Mouse (Mus musculus): Measurements from ENCODE around the gene Spag6l. TPM values are rescaled to one million over a fixed set of nuclear protein-coding genes. Genes with fewer than 3 reads are reported as not detected.
A peak's percentile ranks its signal among the peaks of the same experiment; 100 is the strongest.

The Spag6l gene
- polyA plus RNA-seq, 1 experiment, result 9.4 TPM

DNA sequence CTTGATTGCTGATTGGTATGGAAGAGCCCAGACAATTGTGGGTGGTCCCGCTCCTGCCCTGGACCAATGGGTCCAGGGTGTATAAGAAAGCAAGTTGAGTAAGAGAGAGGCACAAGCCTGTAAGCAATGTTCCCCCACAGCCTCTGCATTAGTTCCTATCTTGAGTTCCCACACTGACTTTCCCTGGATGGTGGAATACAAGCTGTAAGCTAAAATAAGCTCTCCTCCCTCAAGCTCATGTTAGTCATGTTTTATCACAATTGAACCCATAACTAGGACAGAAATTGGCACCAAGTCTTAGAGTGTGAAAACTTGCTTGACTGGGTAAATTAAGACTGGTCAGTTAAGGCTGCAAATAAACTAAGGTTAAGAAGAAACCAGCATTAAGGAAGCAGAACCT lies 26.3 kb upstream of the Spag6l start:
- TF ChIP-seq CTCF (IDR thresholded peaks at IDR 0.05; ENCODE audit: borderline replicate concordance, extremely low read depth, insufficient read depth, insufficient read length) (no peak), POLR2A (IDR thresholded peaks at IDR 0.05; ENCODE audit: borderline replicate concordance, extremely low read depth, insufficient read depth, insufficient read length, poor library complexity, severe bottlenecking) (no peak)
- DNase-seq (ENCODE audit: low read depth), result no peak

DNA sequence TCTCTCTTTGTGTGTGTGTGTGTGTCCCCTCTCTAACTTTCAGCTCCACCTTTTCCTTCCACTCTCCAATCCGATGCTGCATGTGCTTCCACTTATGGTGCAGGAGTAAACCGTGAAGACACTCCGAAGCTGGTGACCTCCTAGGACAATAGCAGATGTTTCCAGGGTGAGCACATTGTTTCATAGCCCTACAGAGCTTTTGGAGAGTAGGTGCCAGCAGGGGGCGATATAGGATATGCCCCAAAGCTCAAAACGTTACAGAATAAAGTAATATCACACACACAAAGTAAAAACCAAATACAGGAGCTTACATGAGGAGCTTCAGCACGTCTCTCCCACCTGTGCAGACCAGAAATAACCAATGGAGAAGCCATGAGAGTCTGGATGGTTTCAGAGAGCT lies 25.6 kb upstream of the Spag6l start:
- TF ChIP-seq POLR2A (IDR thresholded peaks at IDR 0.05; ENCODE audit: borderline replicate concordance, extremely low read depth, insufficient read depth, insufficient read length, poor library complexity, severe bottlenecking), result no peak
- TF ChIP-seq CTCF (IDR thresholded peaks at IDR 0.05; ENCODE audit: borderline replicate concordance, extremely low read depth, insufficient read depth, insufficient read length), result peak; percentile 23; the same call in 1 of the 2 replicates
- peak; percentile 13 for DNase-seq (ENCODE audit: low read depth)

DNA sequence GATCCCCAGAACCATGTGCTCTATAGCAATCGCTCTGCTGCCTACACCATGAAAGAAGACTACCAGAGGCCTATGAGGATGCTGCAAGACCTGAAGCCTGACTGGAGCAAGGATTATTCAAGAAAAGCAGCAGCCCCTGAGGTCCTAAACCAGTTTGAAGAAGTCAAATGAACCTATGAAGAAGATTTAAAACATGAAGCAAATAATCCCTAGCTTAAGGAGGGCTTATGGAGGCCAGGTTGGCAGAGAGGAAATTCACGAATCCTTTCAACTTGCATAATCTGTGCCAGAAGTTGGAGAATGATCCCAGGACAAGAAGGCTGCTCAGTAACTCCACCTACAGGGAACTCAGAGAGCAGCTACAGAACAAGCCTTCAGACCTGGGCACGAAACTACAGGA lies 23.2 kb upstream of the Spag6l start:
- no peak for TF ChIP-seq POLR2A (IDR thresholded peaks at IDR 0.05; ENCODE audit: borderline replicate concordance, extremely low read depth, insufficient read depth, insufficient read length, poor library complexity, severe bottlenecking)
- no peak for TF ChIP-seq CTCF (IDR thresholded peaks at IDR 0.05; ENCODE audit: borderline replicate concordance, extremely low read depth, insufficient read depth, insufficient read length)

DNA sequence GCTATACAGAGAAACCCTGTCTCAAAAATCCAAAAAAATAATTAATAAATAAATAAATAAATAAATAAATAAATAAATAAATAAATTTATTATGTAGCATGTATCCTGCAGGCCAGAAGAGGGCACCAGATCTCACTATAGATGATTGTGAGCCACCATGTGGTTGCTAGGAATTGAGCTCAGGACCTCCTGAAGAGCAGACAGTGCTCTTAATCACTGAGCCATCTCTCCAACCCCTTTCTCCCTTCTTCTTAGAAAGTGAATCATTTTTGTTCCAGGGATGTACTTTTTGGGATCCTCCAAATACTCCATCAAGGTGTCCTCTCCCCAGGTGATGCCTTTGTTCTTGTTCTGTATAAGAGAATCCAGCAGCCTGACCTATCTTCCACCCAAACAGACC lies 19.9 kb upstream of the Spag6l start:
- no peak for DNase-seq (ENCODE audit: low read depth)
- no peak for TF ChIP-seq CTCF (IDR thresholded peaks at IDR 0.05; ENCODE audit: borderline replicate concordance, extremely low read depth, insufficient read depth, insufficient read length)
- no peak for TF ChIP-seq POLR2A (IDR thresholded peaks at IDR 0.05; ENCODE audit: borderline replicate concordance, extremely low read depth, insufficient read depth, insufficient read length, poor library complexity, severe bottlenecking)

More for the DNA sequence above, 23.2 kb upstream of the Spag6l start:
- no peak for DNase-seq (ENCODE audit: low read depth)

DNA sequence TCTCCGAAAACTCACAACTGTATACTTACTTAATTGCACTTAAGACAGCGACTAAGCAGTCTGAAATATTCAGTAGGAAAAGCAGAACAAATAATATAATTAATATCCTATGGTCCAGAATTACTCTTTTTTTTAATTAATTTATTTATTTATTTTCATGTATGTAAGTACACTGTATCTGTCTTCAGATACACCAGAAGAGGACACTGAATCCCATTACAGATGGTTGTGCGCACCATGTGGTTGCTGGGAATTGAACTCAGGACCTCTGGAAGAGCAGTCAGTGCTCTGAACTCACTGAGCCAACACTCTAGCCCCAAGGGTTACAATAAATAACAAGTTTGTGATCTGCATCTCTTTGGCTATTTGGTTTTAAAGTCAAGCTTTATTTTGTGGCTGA lies 415 bp upstream of the Spag6l start:
- DNase-seq (ENCODE audit: low read depth), result no peak
- TF ChIP-seq CTCF (IDR thresholded peaks at IDR 0.05; ENCODE audit: borderline replicate concordance, extremely low read depth, insufficient read depth, insufficient read length) (no peak), POLR2A (IDR thresholded peaks at IDR 0.05; ENCODE audit: borderline replicate concordance, extremely low read depth, insufficient read depth, insufficient read length, poor library complexity, severe bottlenecking) (no peak)

DNA sequence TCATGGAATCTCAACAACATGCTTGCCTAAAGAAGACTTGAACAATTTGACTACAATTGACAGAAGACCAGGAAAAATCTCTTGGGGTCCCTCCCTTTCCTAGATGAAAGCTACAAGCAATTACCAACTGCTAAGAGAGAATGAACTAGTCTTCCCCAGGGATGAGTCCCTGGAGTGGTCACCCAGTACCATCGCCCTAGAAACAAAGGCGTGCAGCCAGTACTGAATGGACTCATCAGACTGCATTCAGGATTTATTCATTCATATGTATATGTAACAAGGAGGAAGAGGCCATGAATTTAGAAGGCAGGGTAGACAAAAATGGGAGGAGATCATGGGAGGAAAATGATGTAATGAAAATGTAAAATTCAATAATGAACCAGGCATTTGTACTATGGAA lies 3.0 kb downstream of the Spag6l start:
- TF ChIP-seq POLR2A (IDR thresholded peaks at IDR 0.05; ENCODE audit: borderline replicate concordance, extremely low read depth, insufficient read depth, insufficient read length, poor library complexity, severe bottlenecking), result no peak
- TF ChIP-seq CTCF (IDR thresholded peaks at IDR 0.05; ENCODE audit: borderline replicate concordance, extremely low read depth, insufficient read depth, insufficient read length), result no peak
- DNase-seq (ENCODE audit: low read depth), result no peak

DNA sequence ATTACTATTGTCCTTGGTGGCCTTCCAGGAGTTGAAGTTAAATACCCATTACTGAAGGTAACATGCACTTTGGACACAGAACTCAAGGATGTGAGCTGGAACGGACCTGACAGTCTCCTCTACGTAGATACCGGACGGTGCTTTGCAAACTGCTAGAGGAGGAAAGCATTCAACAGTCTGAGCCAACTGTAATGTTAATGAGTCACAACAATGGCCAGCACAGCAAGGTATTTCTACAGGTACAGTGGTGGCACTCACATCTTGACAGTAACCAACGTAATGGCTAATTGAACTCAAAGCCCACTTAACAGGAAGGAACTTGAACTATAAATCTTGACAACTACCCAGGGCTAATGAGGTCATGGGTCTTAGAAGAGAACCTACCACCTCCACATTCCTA lies 3.8 kb downstream of the Spag6l start:
- no peak for DNase-seq (ENCODE audit: low read depth)
- no peak for TF ChIP-seq POLR2A (IDR thresholded peaks at IDR 0.05; ENCODE audit: borderline replicate concordance, extremely low read depth, insufficient read depth, insufficient read length, poor library complexity, severe bottlenecking)
- no peak for TF ChIP-seq CTCF (IDR thresholded peaks at IDR 0.05; ENCODE audit: borderline replicate concordance, extremely low read depth, insufficient read depth, insufficient read length)

DNA sequence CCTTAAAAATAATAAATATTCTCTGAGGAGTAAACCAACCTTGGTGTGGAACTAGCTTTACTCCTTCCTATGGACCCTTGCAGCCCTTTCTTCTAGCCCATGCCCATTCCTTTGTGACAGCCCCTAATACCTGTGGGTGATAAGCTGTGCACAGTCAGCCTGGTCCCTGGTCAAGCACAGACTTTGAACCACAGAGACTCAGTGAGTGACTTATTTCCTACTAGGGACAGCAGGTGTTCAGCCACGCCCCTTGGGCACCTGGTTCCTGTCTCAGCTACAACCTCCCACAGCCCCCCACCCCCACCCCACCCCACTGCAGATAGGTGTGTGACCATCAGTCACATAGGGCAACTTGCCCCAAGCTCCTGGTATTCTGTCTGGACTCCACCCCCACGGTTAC lies 22.9 kb downstream of the Spag6l start:
- DNase-seq (ENCODE audit: low read depth), result no peak
- TF ChIP-seq POLR2A (IDR thresholded peaks at IDR 0.05; ENCODE audit: borderline replicate concordance, extremely low read depth, insufficient read depth, insufficient read length, poor library complexity, severe bottlenecking), result no peak
- TF ChIP-seq CTCF (IDR thresholded peaks at IDR 0.05; ENCODE audit: borderline replicate concordance, extremely low read depth, insufficient read depth, insufficient read length), result no peak

Other genes starting within 250 kb of the Spag6l start
- gene Fgd4, start 228.9 kb downstream of the Spag6l start, polyA plus RNA-seq (2012; rRNA removed), result 13.1 and 15.5 TPM in 2 replicates
- 0.05 TPM in 1 of 2 replicates, not detected in the other for gene Olfr19, start 153.1 kb downstream of the Spag6l start, polyA plus RNA-seq (2012; rRNA removed)
- gene Igll1, start 34.5 kb upstream of the Spag6l start, polyA plus RNA-seq (2012; rRNA removed), result 0.18 TPM in 1 of 2 replicates, not detected in the other
- 97.3 and 103 TPM in 2 replicates for gene Top3b, start 41.3 kb upstream of the Spag6l start, polyA plus RNA-seq (2012; rRNA removed)
- 1.2 and 3.3 TPM in 2 replicates for gene Vpreb1, start 41.4 kb upstream of the Spag6l start, polyA plus RNA-seq (2012; rRNA removed)
- 28.0 and 31.7 TPM in 2 replicates for gene Ppm1f, start 67.0 kb upstream of the Spag6l start, polyA plus RNA-seq (2012; rRNA removed)
- 160 and 166 TPM in 2 replicates for gene Mapk1, start 153.9 kb upstream of the Spag6l start, polyA plus RNA-seq (2012; rRNA removed)
- 74.8 and 97.9 TPM in 2 replicates for gene Ypel1, start 240.2 kb upstream of the Spag6l start, polyA plus RNA-seq (2012; rRNA removed)